Mouse (Mus musculus) frontal cortex, postnatal 36 days (tissue): ENCODE measurements around the gene Ttll7.

Source experiments
- DNase-seq, 2 experiments: peaks; one replicate each; pipeline ENCODE4 v3.0.0; 2022; ENCODE audit warnings: low spot score in 2 of 2

Ttll7 gene

GRCm38 (mm10) chr3:146994670-146995415, 142.7 kb downstream of the Ttll7 start:
- no peak for DNase-seq

DNA sequence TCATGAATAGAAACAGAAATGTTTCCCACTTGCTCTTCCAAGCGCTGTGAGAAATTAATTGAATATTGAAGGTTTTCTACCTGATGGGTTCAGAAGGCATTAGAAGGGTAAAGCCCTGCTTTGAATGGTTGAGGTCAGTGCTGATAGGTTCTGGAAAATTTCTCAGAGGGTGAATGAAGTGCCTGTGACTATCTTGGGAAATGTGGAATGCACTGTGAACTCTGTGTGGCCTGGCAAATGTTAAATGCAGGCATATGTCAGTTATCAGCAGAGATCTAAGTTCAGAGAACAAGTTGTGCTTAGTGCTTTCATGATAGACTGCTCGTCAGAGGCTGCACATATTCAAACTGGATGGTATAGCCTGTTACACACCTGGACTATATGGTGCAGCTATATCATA, 147.0 kb downstream of the Ttll7 start:
- DNase-seq: no peak

DNA sequence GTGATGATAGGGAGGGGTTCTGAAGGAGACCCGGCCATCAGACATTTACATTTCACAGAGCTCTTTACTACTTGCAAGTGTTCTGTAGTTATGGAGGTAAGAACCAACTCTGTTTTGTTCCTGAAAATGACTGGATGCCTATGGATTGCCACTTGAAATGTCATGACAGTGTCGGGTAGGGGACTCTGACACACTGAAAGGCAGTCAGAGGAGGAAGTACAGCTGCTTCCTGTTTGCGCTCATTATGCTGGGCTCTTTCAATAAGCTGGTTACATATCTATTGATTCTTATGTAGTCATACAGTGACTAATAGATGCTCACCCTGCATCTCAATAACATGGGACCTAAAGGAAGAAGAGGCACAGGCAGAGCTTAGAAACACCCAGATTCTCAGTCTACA, 148.8 kb downstream of the Ttll7 start:
- DNase-seq: no peak

- no peak for DNase-seq
Observed at GRCm38 (mm10) chr3:147001557-147001956, 149.4 kb downstream of the Ttll7 start.

- no peak for DNase-seq
Observed at GRCm38 (mm10) chr3:147016506-147016905, 164.3 kb downstream of the Ttll7 start.

DNA sequence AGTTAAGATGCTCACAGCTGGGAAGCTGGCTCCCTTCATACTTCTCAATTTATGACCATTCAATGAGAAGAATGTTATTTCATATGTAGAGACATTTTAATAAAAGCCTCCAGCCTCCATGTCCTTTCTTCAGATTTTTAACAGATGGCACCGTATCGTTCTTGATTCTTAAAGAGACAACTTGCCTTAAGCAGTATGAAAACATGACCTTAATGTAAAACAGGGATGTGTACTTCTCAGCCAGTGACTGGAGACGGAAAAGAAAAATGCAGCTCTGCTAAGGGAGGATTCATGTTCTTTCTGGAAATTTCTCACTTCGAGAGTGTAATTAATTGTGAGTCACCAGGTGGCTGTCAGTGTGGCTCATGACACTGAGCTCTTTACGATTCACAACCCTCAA, 167.3 kb downstream of the Ttll7 start:
- no peak for DNase-seq

DNA sequence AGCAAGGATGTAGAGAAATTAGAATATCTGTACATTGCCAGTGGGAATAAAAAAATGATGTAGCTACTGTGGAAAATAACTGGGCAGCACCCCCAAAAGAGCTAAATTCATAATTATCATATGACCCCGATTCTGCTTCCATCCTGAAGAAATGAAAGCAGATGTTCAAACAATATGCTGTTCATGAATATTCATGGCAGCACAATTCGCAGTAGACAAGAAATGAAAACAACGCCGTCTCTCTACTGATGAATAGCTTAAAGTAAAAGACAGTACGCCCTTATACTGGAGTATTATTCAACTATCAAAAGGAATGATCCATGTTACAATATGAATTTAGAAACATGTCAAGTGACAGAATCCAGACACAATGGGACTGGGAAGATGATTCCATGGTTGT, 174.1 kb downstream of the Ttll7 start:
- DNase-seq: no peak

- DNase-seq: no peak
Observed at GRCm38 (mm10) chr3:147028382-147028781, 176.2 kb downstream of the Ttll7 start.

- DNase-seq: no peak
Observed at GRCm38 (mm10) chr3:147029718-147030117, 177.6 kb downstream of the Ttll7 start.

GRCm38 (mm10) chr3:147030266-147030880, 178.2 kb downstream of the Ttll7 start:
- DNase-seq: no peak
